Mouse (Mus musculus): ENCODE data around the gene Gprc5d.

DNA sequence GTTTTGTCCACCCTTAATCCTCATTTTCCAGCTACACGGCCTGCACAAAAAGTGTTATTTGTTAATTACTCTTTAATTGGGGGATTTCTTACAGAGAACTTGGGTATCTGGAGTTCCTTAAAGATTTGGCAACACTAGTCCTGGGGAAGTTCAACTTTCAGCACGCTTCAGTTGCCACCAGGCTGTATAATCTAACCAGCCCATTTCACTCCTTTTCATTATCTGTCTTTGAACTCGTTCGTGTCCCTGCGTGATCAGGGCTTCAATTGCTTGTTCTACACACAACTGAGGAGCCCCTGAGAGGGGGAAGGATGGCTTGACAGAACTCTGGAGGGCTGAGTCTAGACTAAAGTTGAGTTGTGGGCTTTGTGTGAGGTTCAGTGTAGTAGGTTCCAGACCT lies 48.6 kb upstream of the Gprc5d start:
- TF ChIP-seq EP300 (IDR thresholded peaks at IDR 0.05; ENCODE audit: insufficient read depth, low read depth, low read length): no peak
- TF ChIP-seq CTCF (IDR thresholded peaks at IDR 0.05; ENCODE audit: low read depth, low read length): no peak
- no peak for TF ChIP-seq POLR2A (IDR thresholded peaks at IDR 0.05; ENCODE audit: insufficient read depth, low read length)
